Mouse (Mus musculus) T-helper 2 cell (primary cell): ENCODE results near the gene Utrn.

Experiments
- in situ Hi-C: fragments of 300-600 bp; cut with MboI, MseI; formaldehyde crosslinking; loops from one replicate; pipeline ENCODE4 v1.15.1; 2025; ENCODE audit warnings: high pct_unique_total_duplicates

Gene Utrn

DNA sequence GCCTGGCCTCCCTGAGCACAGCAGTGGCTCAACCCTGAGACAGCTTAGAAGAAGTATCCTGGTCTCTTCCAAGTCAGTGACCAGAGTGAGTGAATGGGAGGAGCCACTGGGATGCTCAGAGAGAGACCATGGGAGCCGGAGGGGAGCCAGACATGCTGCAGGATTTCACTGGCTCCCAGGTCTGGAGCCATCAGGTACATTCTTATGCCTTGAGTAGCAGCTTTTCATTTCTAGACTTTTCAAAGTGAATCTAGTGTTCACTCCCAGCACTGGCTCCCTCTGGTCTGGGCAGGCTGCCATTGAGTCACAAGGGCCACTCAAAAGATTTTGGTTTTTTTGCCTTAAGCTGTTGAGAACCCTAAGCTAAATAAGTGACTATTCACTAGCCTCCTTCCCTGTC is 31.5 kb downstream of the Utrn start:
- in situ Hi-C loops, result no loop called here

- in situ Hi-C loops, result no loop called here
These were observed 32.9 kb downstream of the Utrn start for GRCm38 (mm10) chr10:12836048-12836816.

DNA sequence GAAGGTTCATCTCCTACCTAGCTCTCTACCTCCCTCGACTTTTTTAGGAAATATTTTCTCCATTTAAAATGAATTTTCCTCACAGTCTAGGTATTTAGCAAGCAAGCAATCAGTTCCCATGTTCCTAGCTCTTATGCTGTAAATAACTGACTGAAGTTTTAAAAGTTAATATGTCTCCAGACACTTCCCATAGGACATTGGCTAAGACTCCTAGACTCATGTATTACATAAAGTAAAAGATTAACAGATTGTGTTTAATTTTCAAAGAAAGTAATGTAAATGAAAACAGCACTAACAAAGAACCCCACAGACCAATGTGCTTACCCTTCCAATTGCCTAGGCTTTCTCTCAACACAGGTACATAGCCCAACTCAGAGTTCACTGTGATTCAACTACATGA is 35.0 kb downstream of the Utrn start:
- in situ Hi-C loops, result no loop called here

DNA sequence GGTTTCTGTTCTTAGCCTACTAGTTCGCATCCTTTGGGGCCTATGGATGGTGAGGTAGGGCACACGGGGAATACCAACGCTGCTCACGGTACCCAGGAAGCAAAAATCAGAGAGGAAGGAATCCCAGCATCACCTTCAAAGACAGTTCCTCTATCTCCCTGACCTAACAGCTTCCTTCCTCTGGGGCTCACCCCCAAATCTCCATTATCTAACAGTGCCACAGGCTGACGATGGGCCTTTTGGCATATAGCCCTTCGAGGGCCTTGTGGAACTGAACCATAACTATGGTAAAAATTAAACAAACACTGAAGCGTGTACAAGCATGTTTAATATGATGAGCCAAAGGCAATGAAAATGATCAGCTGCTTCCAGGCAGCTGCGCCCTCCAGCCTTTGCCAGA is 37.0 kb downstream of the Utrn start:
- in situ Hi-C loops, result no loop called here

DNA sequence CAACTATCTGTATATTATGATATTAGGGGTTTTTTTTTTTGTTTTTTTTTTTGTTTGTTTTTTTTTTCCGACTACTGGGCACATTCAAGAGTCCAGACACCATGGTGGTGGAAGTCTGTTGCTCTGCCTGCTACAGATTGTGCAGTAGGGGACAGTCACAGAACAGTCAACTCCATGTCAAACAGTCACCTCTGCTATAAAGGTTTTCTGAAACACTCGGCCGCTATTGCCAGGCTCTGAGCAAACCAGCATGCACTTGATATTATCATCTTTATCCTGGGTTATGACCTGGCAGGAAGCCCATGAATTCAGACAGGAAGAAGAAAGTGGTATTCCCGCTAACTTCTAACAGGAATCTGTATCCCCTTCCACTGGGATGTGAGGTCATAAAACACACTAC is 41.4 kb downstream of the Utrn start:
- in situ Hi-C loops, result no loop called here

GRCm38 (mm10) chr10:12827306-12827705 is 41.9 kb downstream of the Utrn start:
- in situ Hi-C loops, result no loop called here

DNA sequence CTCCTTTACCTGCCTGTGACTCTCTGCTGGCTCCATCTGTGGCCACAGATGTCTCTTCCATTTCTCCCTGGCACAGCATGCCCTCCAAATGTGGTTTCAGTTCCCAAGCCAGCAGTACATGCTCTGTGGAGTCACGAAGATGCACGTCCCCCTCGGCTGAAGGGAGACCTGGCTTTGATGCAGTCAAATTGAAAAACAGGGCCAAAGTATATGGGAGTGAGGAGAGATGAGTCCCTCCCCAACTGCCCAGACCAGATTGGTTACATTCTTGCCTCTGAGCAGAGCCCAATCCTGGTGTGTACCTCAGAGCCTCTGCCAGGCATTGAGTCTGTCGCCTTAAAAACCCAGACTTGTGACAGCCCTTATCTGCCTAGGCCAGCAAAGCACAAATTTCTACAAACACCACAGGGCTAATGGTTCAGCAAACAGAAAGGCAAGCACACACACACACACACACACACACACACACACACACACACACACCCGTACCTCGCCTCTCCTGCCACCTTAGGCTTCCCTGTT is 42.3 kb downstream of the Utrn start:
- in situ Hi-C loops, result no loop called here

DNA sequence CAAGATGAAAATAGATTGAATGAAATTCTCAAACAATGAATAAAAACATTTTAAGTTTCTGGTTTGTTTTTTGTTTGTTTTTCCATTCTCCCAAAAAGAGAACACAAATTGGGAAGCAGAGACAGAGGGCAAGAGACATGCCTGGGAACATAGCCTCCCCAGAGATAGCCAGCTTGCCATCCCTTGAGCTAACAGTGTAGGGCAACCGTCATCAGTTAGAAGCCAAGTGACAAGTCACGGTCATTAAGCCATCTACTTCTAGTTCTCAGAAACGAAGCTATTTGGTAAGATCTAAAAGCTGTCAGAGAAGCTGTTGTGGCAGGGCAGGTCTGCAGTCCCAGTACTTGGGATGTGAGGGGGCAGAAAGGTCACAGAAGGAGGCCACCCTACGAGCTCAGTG is 44.8 kb downstream of the Utrn start:
- in situ Hi-C loops, result loop anchor here (25.0 kb wide), 1 partner anchor 1163 kb away; no protein-coding TSS in a partner anchor

DNA sequence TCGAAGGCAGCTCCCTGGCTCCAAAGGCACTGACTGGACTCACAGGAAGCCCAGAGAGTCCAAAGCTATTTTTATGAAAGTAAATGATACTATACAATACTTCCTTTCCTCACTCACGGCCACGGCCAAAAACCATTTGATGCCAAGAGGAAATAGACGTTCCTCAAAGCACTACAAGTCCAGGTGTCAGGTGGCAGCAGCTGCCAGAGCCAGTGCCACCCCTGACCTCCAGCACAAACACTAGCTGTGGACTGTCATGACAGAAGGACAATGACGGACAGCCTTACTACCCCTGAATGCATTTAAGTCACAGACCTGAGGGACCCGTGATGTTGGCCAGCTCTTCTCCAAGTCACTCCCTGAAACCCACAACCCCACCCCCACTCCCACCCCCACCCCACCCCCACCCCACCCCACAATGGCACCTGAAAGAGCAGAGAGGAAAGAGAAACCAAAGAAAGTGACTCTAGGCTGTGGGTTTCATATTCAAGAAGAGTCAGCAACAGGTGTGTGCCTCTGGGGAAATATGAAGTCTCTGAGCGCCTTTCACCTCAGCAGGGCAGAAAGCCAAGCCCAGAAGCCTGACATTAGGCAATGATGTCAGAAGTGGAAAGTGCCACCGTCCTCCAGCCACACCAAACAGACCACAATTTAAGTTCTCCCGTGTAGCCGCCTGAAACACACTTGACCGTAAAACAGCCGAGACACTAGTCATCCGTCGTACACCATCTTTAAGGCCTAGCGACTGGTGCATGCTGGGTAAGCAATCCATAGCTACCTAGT is 45.5 kb downstream of the Utrn start:
- in situ Hi-C loops, result loop anchor here (25.0 kb wide), 1 partner anchor 1164 kb away; no protein-coding TSS in a partner anchor

GRCm38 (mm10) chr10:12820978-12821735 is 48.0 kb downstream of the Utrn start:
- in situ Hi-C loops, result loop anchor here (25.0 kb wide), 1 partner anchor 1166 kb away; no protein-coding TSS in a partner anchor

DNA sequence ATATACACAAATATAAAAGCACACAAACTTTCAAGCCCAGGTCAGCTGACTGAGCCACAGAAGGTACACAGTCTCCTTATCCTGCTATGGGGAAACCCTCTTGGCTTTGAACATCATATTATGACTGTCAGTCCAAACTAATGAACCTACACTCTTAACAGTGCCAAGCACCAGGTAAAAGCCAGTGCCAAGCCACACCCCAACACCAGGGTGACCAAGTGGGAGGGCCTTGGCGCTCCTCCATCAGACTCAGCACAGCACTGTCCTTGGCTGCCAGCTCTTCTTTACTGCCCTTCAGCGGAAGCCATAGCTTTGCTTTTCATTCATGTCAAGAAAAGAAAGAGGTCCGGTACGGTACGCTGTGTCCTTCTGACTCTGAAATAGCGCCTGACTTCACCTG is 51.8 kb downstream of the Utrn start:
- in situ Hi-C loops, result loop anchor here (10.0 to 25.0 kb wide), 2 partner anchors 147 to 1170 kb away; partner anchors contain the start of gene Stx11

DNA sequence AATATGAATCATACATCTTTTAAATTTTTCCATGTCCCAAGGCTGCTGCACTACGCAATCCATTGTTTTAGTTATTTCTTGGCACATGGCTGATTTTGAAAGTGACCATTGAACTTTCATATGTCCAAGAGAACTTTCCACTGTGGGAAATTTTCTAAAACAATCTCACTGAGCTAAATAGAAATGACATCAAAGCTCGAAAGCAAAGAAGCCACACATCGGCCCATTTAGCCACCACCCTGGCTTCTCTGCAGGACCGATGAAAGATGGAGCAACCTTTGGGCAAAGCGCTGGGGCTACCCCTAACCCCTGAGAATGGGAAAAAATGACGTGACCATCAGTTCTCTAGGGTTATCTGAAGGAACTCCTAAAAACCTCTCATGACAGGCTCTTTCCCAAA is 52.6 kb downstream of the Utrn start:
- in situ Hi-C loops, result loop anchor here (10.0 to 25.0 kb wide), 2 partner anchors 148 to 1171 kb away; partner anchors contain the start of gene Stx11

DNA sequence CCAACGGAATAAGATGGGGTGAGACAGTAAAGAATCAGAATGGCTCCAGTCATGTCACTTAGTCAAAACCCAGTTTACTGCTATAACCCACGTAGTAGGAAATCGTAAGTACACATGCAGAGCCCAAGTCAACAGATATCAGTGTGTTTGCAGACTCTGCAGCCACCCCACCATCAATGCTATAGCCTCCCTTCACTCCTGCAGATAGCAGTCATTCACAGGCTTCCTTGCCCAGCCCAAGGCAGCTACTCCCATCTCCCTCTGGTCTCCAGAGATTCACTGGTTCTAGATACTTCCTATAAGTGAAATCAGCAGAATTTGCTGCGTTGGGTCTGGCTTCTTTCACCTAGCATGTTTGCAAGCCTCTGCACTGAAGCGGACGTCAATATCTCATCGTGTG is 54.8 kb downstream of the Utrn start:
- in situ Hi-C loops, result loop anchor here (5.0 to 25.0 kb wide), 3 partner anchors 58 to 1173 kb away; partner anchors contain the start of gene Stx11

GRCm38 (mm10) chr10:12813881-12814280 is 55.3 kb downstream of the Utrn start:
- in situ Hi-C loops, result loop anchor here (5.0 to 25.0 kb wide), 3 partner anchors 58 to 1173 kb away; partner anchors contain the start of gene Stx11

DNA sequence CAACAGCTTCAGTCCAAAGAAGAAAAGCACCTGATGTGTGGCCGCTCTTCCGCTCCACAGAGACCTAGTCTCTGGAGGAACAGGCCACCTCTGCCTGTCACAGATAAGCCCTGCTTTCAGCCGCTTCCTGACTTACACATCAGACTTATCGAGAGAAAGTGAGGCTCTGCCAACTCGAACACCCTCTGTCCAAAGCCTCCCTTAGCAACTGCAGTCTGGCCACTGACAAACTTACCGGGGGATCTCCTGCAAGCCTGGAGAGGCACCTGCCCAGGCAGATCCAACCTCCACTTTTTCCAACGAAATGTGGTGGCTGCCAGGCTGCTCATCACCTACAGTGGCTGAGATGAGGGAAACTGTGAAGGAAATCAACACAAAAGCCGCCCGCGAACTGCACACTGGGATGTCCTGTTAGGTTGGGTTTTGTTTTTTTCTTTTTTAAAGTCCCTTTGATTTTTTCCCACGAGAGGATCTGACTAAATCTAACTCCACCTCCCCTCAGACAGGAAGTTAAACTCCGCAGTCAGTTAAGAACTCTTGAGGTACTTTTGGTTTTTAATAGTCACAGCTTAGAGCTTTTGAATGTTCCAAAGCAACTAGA is 55.9 kb downstream of the Utrn start:
- in situ Hi-C loops, result loop anchor here (5.0 to 25.0 kb wide), 3 partner anchors 59 to 1174 kb away; partner anchors contain the start of gene Stx11

DNA sequence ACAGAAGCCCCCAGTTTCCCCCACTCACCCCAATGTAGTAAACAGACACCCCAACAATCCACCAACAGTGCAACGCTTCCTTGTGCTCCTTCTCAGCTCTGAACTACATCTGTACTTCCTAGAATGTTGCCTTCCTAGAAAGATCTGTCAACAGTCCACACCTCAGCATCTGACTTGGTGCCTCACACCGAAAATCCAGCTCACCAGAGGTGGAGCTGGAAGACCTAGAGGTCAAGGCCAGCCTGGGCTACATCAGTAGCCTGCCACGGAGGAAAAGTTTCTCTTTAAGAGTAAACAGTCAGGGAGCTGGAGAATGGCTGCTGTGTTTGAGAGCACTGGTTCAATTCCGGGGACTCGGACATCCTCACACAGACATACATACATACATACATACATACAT is 56.5 kb downstream of the Utrn start:
- in situ Hi-C loops, result loop anchor here (5.0 to 25.0 kb wide), 3 partner anchors 60 to 1175 kb away; partner anchors contain the start of gene Stx11

DNA sequence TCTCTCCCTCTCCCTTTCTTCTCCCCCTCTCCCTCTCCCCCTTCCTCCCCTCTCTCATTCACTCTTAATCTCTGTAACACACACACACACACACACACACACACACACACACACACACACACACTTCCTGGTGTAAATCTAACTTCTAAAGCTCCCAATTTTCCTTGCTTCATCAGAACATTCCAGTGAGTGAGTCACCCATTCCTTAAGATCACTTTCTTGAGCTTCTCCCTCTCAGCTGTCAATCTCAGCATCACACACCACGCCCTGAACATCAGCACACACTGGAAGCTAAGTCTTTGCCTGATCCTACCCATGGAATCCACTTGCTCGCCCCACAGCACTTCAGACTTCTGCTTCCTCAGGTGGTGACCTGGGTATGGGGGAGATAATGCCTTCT is 58.3 kb downstream of the Utrn start:
- in situ Hi-C loops, result loop anchor here (5.0 to 25.0 kb wide), 3 partner anchors 61 to 1176 kb away; partner anchors contain the start of gene Stx11

GRCm38 (mm10) chr10:12809702-12810101 is 59.5 kb downstream of the Utrn start:
- in situ Hi-C loops, result loop anchor here (5.0 to 25.0 kb wide), 3 partner anchors 63 to 1178 kb away; partner anchors contain the start of gene Stx11

- in situ Hi-C loops, result loop anchor here (25.0 kb wide), 1 partner anchor 1179 kb away; no protein-coding TSS in a partner anchor
These were observed 60.7 kb downstream of the Utrn start for GRCm38 (mm10) chr10:12808467-12808866.

DNA sequence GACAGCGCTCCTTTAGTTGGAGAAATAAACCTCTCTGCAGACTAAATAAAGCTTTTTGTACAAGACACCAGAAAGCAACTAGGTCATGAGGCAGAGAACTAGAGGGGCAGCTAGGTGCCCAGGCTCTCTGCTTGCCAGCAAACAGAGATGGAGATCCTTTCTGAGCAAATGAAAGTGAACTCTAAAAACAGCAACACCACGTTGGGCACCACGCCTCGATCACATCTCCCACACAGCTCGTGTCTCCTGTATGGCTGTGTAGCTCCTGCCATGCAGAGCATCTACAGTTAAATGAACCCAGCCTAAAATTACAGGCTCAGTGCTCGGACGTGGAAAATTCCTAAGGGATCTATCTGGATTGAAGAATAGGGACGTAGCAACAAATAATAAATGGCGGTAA is 61.5 kb downstream of the Utrn start:
- in situ Hi-C loops, result loop anchor here (25.0 kb wide), 1 partner anchor 1180 kb away; no protein-coding TSS in a partner anchor
